Mouse (Mus musculus) embryonic facial prominence, embryonic 11.5 days (tissue): ENCODE measurements around the gene Zfp931. TPM values are rescaled to one million over a fixed set of nuclear protein-coding genes. Genes with fewer than 3 reads are reported as not detected.
A peak's percentile ranks its signal among the peaks of the same experiment; 100 is the strongest.
"Not testable (repeated sequence)": the region's sequence is repeated elsewhere in the genome, so short reads cannot be mapped to it uniquely, and the experiment has no call there.

ENCODE experiments used
- ATAC-seq: fragments of 200-750 bp; cut with Nextera tagmentation; replicated peaks from 2 replicates; pipeline ENCODE4 v1.8.0; 2017; ENCODE audit warnings: low read depth; ENCODE audit not compliant: insufficient number of reproducible peaks, low FRiP score, low TSS enrichment
- DNase-seq: peaks from one replicate; pipeline ENCODE4 v3.0.0-alpha.2; 2015; ENCODE audit warnings: low spot score
- H3K27ac ChIP-seq: fragments of 300-500 bp; sonication (generic); replicated peaks from 2 replicates; pipeline ENCODE4 v1.5.1; 2014; ENCODE audit warnings: mild to moderate bottlenecking, low read depth, low read length, control low read depth
- H3K27me3 ChIP-seq: fragments of 300-500 bp; sonication (generic); 2 replicates; pipeline ENCODE4 v1.6.1; 2014; ENCODE audit warnings: mild to moderate bottlenecking, low read length, moderate library complexity, mixed read lengths; ENCODE audit not compliant: control insufficient read depth, insufficient read depth
- H3K36me3 ChIP-seq: fragments of 300-500 bp; sonication (generic); replicated peaks from 2 replicates; pipeline ENCODE4 v1.6.1; 2014; ENCODE audit warnings: low read depth, mild to moderate bottlenecking, low read length, moderate library complexity, mixed read lengths; ENCODE audit not compliant: control insufficient read depth, insufficient read depth
- H3K4me1 ChIP-seq: fragments of 300-500 bp; sonication (generic); 2 replicates; pipeline ENCODE4 v1.6.1; 2014; ENCODE audit warnings: low read length, mixed read lengths; ENCODE audit not compliant: control insufficient read depth, insufficient read depth
- H3K4me2 ChIP-seq: fragments of 300-500 bp; sonication (generic); 2 replicates; pipeline ENCODE4 v1.6.1; 2014; ENCODE audit warnings: low read depth, mild to moderate bottlenecking, control low read depth, low read length, moderate library complexity
- H3K4me3 ChIP-seq: fragments of 300-500 bp; sonication (generic); 2 replicates; pipeline ENCODE4 v1.5.1; 2014; ENCODE audit warnings: low read depth, low read length, control low read depth
- H3K9ac ChIP-seq: fragments of 300-500 bp; sonication (generic); replicated peaks from 2 replicates; pipeline ENCODE4 v1.6.1; 2014; ENCODE audit warnings: mild to moderate bottlenecking, control low read depth, low read length
- H3K9me3 ChIP-seq: fragments of 300-500 bp; sonication (generic); replicated peaks from 2 replicates; pipeline ENCODE4 v1.6.1; 2016; ENCODE audit warnings: mild to moderate bottlenecking, low read length, inconsistent platforms, mixed read lengths; ENCODE audit not compliant: control insufficient read depth
- WGBS: fragments of 180-500 bp; shearing (Covaris S2); extraction: QIAGEN DNeasy Blood & Tissue Kit; methylation state at CpG from one replicate; pipeline ENCODE4 v1.1.7; 2014; 5-methylcytosine and 5-hydroxymethylcytosine counted together
- polyA plus RNA-seq: library from polyadenylated mRNA; unstranded; fragments of >200 nt; fragmentation: Nextera tagmentation; extraction: Ambion mirVana; gene quantifications from 2 replicates; pipeline ENCODE4 v1.2.1, GENCODE M21; 2014

The Zfp931 gene
- polyA plus RNA-seq: 18.8 and 22.9 TPM in 2 replicates

GRCm38 (mm10) chr2:178078166-178078717 lies at the start of gene Zfp931:
Gene Zfp931, minus strand, starts transcription at chr2:178078476.
- H3K4me1 ChIP-seq, ATAC-seq, H3K9ac ChIP-seq, H3K27ac ChIP-seq, DNase-seq, H3K27me3 ChIP-seq, H3K9me3 ChIP-seq, H3K36me3 ChIP-seq: not testable (repeated sequence)
- no CpG with 5 or more reads among the region's 14 CpGs for WGBS
- H3K4me2 ChIP-seq: peak within 1 kb of the TSS; percentile 34
- peak within 1 kb of the TSS; percentile 41 for H3K4me3 ChIP-seq

GRCm38 (mm10) chr2:178126041-178126820 lies 48.0 kb upstream of the Zfp931 start:
- Histone ChIP-seq H3K9me3 (no peaks in the 10 kb centered on the region), H3K36me3 (no peaks in the 10 kb centered on the region), H3K27me3 (no peaks in the 10 kb centered on the region), H3K4me1 (peaks cover 3% of the 10 kb centered on the region; the same call in 1 of the 2 replicates), H3K27ac (no peak overlapping the region), H3K9ac (no peak overlapping the region), H3K4me2 (no peak overlapping the region), H3K4me3 (no peak overlapping the region)
- no peak for DNase-seq
- ATAC-seq: no peak
- WGBS: 89% methylated on average over 7 of the region's 7 CpGs

DNA sequence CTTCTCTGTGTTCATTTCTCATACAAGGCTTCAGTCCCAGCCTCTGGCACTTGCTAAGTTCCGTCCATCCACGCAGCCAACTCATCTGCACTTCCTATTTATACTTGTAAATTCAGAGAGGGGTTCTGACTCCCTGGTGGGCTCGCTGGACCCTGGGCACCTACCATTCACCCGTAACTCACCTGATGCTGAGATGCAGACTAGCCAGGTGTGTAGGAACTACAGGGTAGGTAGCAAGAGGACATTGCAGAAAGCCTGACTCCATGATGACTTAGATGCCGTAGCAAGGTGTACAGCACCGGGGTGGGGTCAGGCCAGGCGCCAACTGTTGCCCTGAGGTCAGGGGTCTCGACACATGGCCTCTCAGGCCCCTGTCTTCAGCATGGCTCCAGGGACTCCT lies 47.2 kb upstream of the Zfp931 start:
- Histone ChIP-seq H3K4me1 (peaks cover 3% of the 10 kb centered on the region; the same call in 1 of the 2 replicates), H3K4me2 (no peak overlapping the region), H3K9me3 (no peaks in the 10 kb centered on the region), H3K36me3 (no peaks in the 10 kb centered on the region), H3K9ac (no peak overlapping the region), H3K4me3 (no peak overlapping the region), H3K27me3 (no peaks in the 10 kb centered on the region), H3K27ac (no peak overlapping the region)
- ATAC-seq: no peak
- DNase-seq: no peak
- WGBS: 58% methylated on average over 8 of the region's 8 CpGs

- Histone ChIP-seq H3K9ac (no peak overlapping the region), H3K4me1 (peaks cover 3% of the 10 kb centered on the region; the same call in 1 of the 2 replicates), H3K27me3 (no peaks in the 10 kb centered on the region; the same call in 1 of the 2 replicates), H3K36me3 (no peaks in the 10 kb centered on the region), H3K4me3 (no peak overlapping the region), H3K9me3 (no peaks in the 10 kb centered on the region), H3K27ac (no peak overlapping the region), H3K4me2 (no peak overlapping the region)
- WGBS: 82% methylated on average over 15 of the region's 15 CpGs
- ATAC-seq (no peak), DNase-seq (no peak)
Measured at GRCm38 (mm10) chr2:178123466-178123865, 45.2 kb upstream of the Zfp931 start.

- Histone ChIP-seq H3K27me3 (no peaks in the 10 kb centered on the region; the same call in 1 of the 2 replicates), H3K4me2 (no peak overlapping the region), H3K36me3 (no peaks in the 10 kb centered on the region), H3K9me3 (no peaks in the 10 kb centered on the region), H3K4me3 (no peak overlapping the region), H3K27ac (no peak overlapping the region), H3K4me1 (peaks cover 3% of the 10 kb centered on the region; the same call in 1 of the 2 replicates), H3K9ac (no peak overlapping the region)
- ATAC-seq: 0 out of 2 replicates have a peak, but pooled peaks have one; percentile 4
- DNase-seq: peak; percentile 65
- 19% methylated on average over 4 of the region's 4 CpGs for WGBS
Measured at GRCm38 (mm10) chr2:178121946-178122665, 43.8 kb upstream of the Zfp931 start.

- no peak overlapping the region for H3K9ac ChIP-seq
- H3K27ac ChIP-seq: peak overlapping the region; percentile 16; the same call in 1 of the 2 replicates
- ATAC-seq (no peak), DNase-seq (no peak)
- H3K4me2 ChIP-seq: no peak overlapping the region
- H3K4me1 ChIP-seq: peaks cover 3% of the 10 kb centered on the region; the same call in 1 of the 2 replicates
- no peak overlapping the region for H3K4me3 ChIP-seq
- H3K27me3 ChIP-seq: no peaks in the 10 kb centered on the region; the same call in 1 of the 2 replicates
- no peaks in the 10 kb centered on the region for H3K36me3 ChIP-seq
- H3K9me3 ChIP-seq: no peaks in the 10 kb centered on the region
- WGBS: 15% methylated on average over 2 of the region's 2 CpGs
Measured at GRCm38 (mm10) chr2:178121375-178121688, 43.1 kb upstream of the Zfp931 start.

DNA sequence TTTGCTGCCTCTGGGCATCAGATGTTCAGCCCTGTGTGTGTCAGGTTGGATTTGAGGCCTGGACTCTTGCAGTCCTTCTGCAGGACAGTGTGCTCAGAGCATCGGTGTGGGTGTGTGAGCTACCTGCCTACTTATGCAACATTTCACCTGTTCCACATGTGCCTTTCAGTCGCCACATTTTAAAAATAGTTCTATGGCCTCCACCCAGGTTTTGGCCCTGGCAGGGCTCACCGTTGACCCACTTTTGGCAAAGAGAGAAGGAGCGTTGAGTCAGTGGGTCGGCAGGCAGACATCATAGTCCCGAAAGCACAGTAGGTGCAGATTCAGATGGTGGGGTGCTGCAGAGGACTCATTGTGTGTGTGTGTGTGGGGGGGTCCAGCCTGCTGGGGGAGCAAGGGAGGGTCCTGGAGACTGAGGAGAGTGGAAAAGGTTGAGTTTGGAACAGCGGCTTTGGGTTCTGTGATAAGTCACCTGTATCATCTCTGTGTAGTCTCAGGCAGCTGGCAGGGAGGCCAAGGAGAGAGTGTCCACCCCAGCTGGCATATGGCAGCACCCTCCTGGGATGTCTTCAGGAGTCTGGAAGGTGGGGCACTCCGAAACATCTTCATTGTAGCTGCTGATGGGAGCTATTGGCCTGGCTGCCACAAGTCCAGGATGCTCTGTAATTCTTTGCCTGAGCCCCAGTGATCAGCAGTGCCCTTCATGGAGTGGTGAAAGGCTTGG lies 42.5 kb upstream of the Zfp931 start:
- Histone ChIP-seq H3K36me3 (no peaks in the 10 kb centered on the region), H3K27ac (0 out of 2 replicates have a peak overlapping the region, but pooled peaks have one; percentile 16), H3K4me3 (no peak overlapping the region), H3K4me1 (peaks cover 3% of the 10 kb centered on the region; the same call in 1 of the 2 replicates), H3K9ac (no peak overlapping the region), H3K9me3 (no peaks in the 10 kb centered on the region), H3K4me2 (no peak overlapping the region), H3K27me3 (no peaks in the 10 kb centered on the region; the same call in 1 of the 2 replicates)
- WGBS: 89% methylated on average over 8 of the region's 8 CpGs
- DNase-seq: no peak
- no peak for ATAC-seq
